Mouse (Mus musculus): ENCODE measurements around the gene Adam17. TPM values are rescaled to one million over a fixed set of nuclear protein-coding genes. Genes with fewer than 3 reads are reported as not detected.

Adam17 gene
- polyA plus RNA-seq (2015; fragmentation: Nextera tagmentation; extraction: Ambion mirVana): 25.8 and 31.0 TPM in 2 replicates

GRCm38 (mm10) chr12:21373100-21373819 lies at the start of gene Adam17:
Gene Adam17, minus strand, starts transcription at chr12:21373632.
- H3K9me3 ChIP-seq (replicated peaks; ENCODE audit: control insufficient read depth, low read length): no peaks in the 10 kb centered on the region
- H3K36me3 ChIP-seq (ENCODE audit: control insufficient read depth, insufficient read depth): no peaks in the 10 kb centered on the region
- peak within 1 kb of the TSS; percentile 93 for H3K4me2 ChIP-seq (ENCODE audit: low read depth, low read length)
- peaks cover 5% of the 10 kb centered on the region for H3K4me1 ChIP-seq (ENCODE audit: control insufficient read depth, insufficient read depth, low read length)
- H3K27me3 ChIP-seq (ENCODE audit: control insufficient read depth, insufficient read depth, low read length): no peaks in the 10 kb centered on the region
- ATAC-seq (replicated peaks; ENCODE audit: extremely low read depth, insufficient read depth, low FRiP score): peak; percentile 99
- peak within 1 kb of the TSS; percentile 87 for H3K4me3 ChIP-seq (ENCODE audit: low read length)
- H3K9ac ChIP-seq (ENCODE audit: low read length): peak within 1 kb of the TSS; percentile 92
- peak within 1 kb of the TSS; percentile 94 for H3K27ac ChIP-seq (ENCODE audit: low read length)
- WGBS: 0% methylated on average over 55 of the region's 55 CpGs

GRCm38 (mm10) chr12:21418621-21419131 lies 45.2 kb upstream of the Adam17 start:
- Histone ChIP-seq H3K9me3 (replicated peaks; ENCODE audit: control insufficient read depth, low read length) (no peaks in the 10 kb centered on the region), H3K4me1 (ENCODE audit: control insufficient read depth, insufficient read depth, low read length) (peaks cover 31% of the 10 kb centered on the region), H3K27me3 (ENCODE audit: control insufficient read depth, insufficient read depth, low read length) (no peaks in the 10 kb centered on the region), H3K27ac (ENCODE audit: low read length) (peak overlapping the region; percentile 56), H3K9ac (ENCODE audit: low read length) (peak overlapping the region; percentile 67), H3K4me2 (ENCODE audit: low read depth, low read length) (peak overlapping the region; percentile 69), H3K36me3 (ENCODE audit: control insufficient read depth, insufficient read depth) (peaks cover 4% of the 10 kb centered on the region; the same call in 1 of the 2 replicates), H3K4me3 (ENCODE audit: low read length) (peak overlapping the region; percentile 78; the same call in 1 of the 2 replicates)
- ATAC-seq (replicated peaks; ENCODE audit: extremely low read depth, insufficient read depth, low FRiP score): no peak
- 25% methylated on average over 11 of the region's 11 CpGs for WGBS

GRCm38 (mm10) chr12:21418083-21418482 lies 44.7 kb upstream of the Adam17 start:
- Histone ChIP-seq H3K9ac (ENCODE audit: low read length) (peak overlapping the region; percentile 67), H3K36me3 (ENCODE audit: control insufficient read depth, insufficient read depth) (peaks cover 8% of the 10 kb centered on the region), H3K27me3 (ENCODE audit: control insufficient read depth, insufficient read depth, low read length) (no peaks in the 10 kb centered on the region), H3K4me3 (ENCODE audit: low read length) (peak overlapping the region; percentile 78), H3K27ac (ENCODE audit: low read length) (peak overlapping the region; percentile 62), H3K4me1 (ENCODE audit: control insufficient read depth, insufficient read depth, low read length) (peaks cover 33% of the 10 kb centered on the region), H3K4me2 (ENCODE audit: low read depth, low read length) (peak overlapping the region; percentile 69), H3K9me3 (replicated peaks; ENCODE audit: control insufficient read depth, low read length) (0 out of 2 replicates have a peak, but pooled peaks cover 2% of the 10 kb centered on the region)
- WGBS: 14% methylated on average over 10 of the region's 10 CpGs
- ATAC-seq (replicated peaks; ENCODE audit: extremely low read depth, insufficient read depth, low FRiP score): no peak

- under 1% methylated on average over 93 of the region's 103 CpGs for WGBS
- H3K27me3 ChIP-seq (ENCODE audit: control insufficient read depth, insufficient read depth, low read length): no peaks in the 10 kb centered on the region
- peak within 1 kb of the TSS; percentile 93 for H3K9ac ChIP-seq (ENCODE audit: low read length)
- H3K4me2 ChIP-seq (ENCODE audit: low read depth, low read length): peak within 1 kb of the TSS; percentile 93
- H3K9me3 ChIP-seq (replicated peaks; ENCODE audit: control insufficient read depth, low read length): 0 out of 2 replicates have a peak, but pooled peaks cover 2% of the 10 kb centered on the region
- H3K36me3 ChIP-seq (ENCODE audit: control insufficient read depth, insufficient read depth): peaks cover 15% of the 10 kb centered on the region
- H3K4me1 ChIP-seq (ENCODE audit: control insufficient read depth, insufficient read depth, low read length): peaks cover 33% of the 10 kb centered on the region
- ATAC-seq (replicated peaks; ENCODE audit: extremely low read depth, insufficient read depth, low FRiP score): peak; percentile 99
- peak within 1 kb of the TSS; percentile 78 for H3K4me3 ChIP-seq (ENCODE audit: low read length)
- H3K27ac ChIP-seq (ENCODE audit: low read length): peak within 1 kb of the TSS; percentile 99
These were observed 44.0 kb upstream of the Adam17 start, which contains the start of gene Ywhaq for GRCm38 (mm10) chr12:21417100-21418070. Gene Ywhaq, minus strand, starts transcription at chr12:21417637.

- Histone ChIP-seq H3K4me1 (ENCODE audit: control insufficient read depth, insufficient read depth, low read length) (peaks cover 33% of the 10 kb centered on the region), H3K9me3 (replicated peaks; ENCODE audit: control insufficient read depth, low read length) (0 out of 2 replicates have a peak, but pooled peaks cover 2% of the 10 kb centered on the region), H3K4me3 (ENCODE audit: low read length) (peak overlapping the region; percentile 78), H3K36me3 (ENCODE audit: control insufficient read depth, insufficient read depth) (peaks cover 22% of the 10 kb centered on the region), H3K4me2 (ENCODE audit: low read depth, low read length) (peak overlapping the region; percentile 93), H3K9ac (ENCODE audit: low read length) (peak overlapping the region; percentile 93), H3K27ac (ENCODE audit: low read length) (peak overlapping the region; percentile 78), H3K27me3 (ENCODE audit: control insufficient read depth, insufficient read depth, low read length) (no peaks in the 10 kb centered on the region)
- no peak for ATAC-seq (replicated peaks; ENCODE audit: extremely low read depth, insufficient read depth, low FRiP score)
- under 1% methylated on average over 13 of the region's 15 CpGs for WGBS
These were observed 43.1 kb upstream of the Adam17 start for GRCm38 (mm10) chr12:21416506-21416905.

GRCm38 (mm10) chr12:21410620-21411019 lies 37.2 kb upstream of the Adam17 start:
- H3K4me1 ChIP-seq (ENCODE audit: control insufficient read depth, insufficient read depth, low read length): peaks cover 24% of the 10 kb centered on the region
- no peaks in the 10 kb centered on the region for H3K27me3 ChIP-seq (ENCODE audit: control insufficient read depth, insufficient read depth, low read length)
- no peak overlapping the region for H3K4me2 ChIP-seq (ENCODE audit: low read depth, low read length)
- 0 out of 2 replicates have a peak, but pooled peaks cover 2% of the 10 kb centered on the region for H3K9me3 ChIP-seq (replicated peaks; ENCODE audit: control insufficient read depth, low read length)
- H3K9ac ChIP-seq (ENCODE audit: low read length): no peak overlapping the region
- no peak overlapping the region for H3K27ac ChIP-seq (ENCODE audit: low read length)
- H3K4me3 ChIP-seq (ENCODE audit: low read length): no peak overlapping the region
- peaks cover 45% of the 10 kb centered on the region for H3K36me3 ChIP-seq (ENCODE audit: control insufficient read depth, insufficient read depth)
- WGBS: 56% methylated on average over 2 of the region's 2 CpGs
- no peak for ATAC-seq (replicated peaks; ENCODE audit: extremely low read depth, insufficient read depth, low FRiP score)

- H3K4me3 ChIP-seq (ENCODE audit: low read length): no peak overlapping the region
- H3K4me2 ChIP-seq (ENCODE audit: low read depth, low read length): no peak overlapping the region
- H3K9me3 ChIP-seq (replicated peaks; ENCODE audit: control insufficient read depth, low read length): 0 out of 2 replicates have a peak, but pooled peaks cover 2% of the 10 kb centered on the region
- H3K27ac ChIP-seq (ENCODE audit: low read length): no peak overlapping the region
- WGBS: 88% methylated on average over 3 of the region's 3 CpGs
- H3K36me3 ChIP-seq (ENCODE audit: control insufficient read depth, insufficient read depth): peaks cover 43% of the 10 kb centered on the region
- no peak for ATAC-seq (replicated peaks; ENCODE audit: extremely low read depth, insufficient read depth, low FRiP score)
- H3K4me1 ChIP-seq (ENCODE audit: control insufficient read depth, insufficient read depth, low read length): peaks cover 15% of the 10 kb centered on the region
- no peaks in the 10 kb centered on the region for H3K27me3 ChIP-seq (ENCODE audit: control insufficient read depth, insufficient read depth, low read length)
- no peak overlapping the region for H3K9ac ChIP-seq (ENCODE audit: low read length)
These were observed 36.2 kb upstream of the Adam17 start for GRCm38 (mm10) chr12:21409651-21410050.

- 94% methylated on average over 2 of the region's 2 CpGs for WGBS
- Histone ChIP-seq H3K27me3 (ENCODE audit: control insufficient read depth, insufficient read depth, low read length) (no peaks in the 10 kb centered on the region), H3K4me2 (ENCODE audit: low read depth, low read length) (no peak overlapping the region), H3K9ac (ENCODE audit: low read length) (no peak overlapping the region), H3K4me1 (ENCODE audit: control insufficient read depth, insufficient read depth, low read length) (peaks cover 8% of the 10 kb centered on the region), H3K4me3 (ENCODE audit: low read length) (no peak overlapping the region), H3K27ac (ENCODE audit: low read length) (no peak overlapping the region), H3K9me3 (replicated peaks; ENCODE audit: control insufficient read depth, low read length) (0 out of 2 replicates have a peak, but pooled peaks cover 2% of the 10 kb centered on the region), H3K36me3 (ENCODE audit: control insufficient read depth, insufficient read depth) (peaks cover 43% of the 10 kb centered on the region)
- no peak for ATAC-seq (replicated peaks; ENCODE audit: extremely low read depth, insufficient read depth, low FRiP score)
These were observed 35.4 kb upstream of the Adam17 start for GRCm38 (mm10) chr12:21408789-21409367.
